Mouse (Mus musculus) liver, embryonic 14.5 days (tissue): ENCODE measurements around the gene Sec14l1.

Source experiments
- CTCF ChIP-seq: IDR thresholded peaks from 2 replicates; pipeline ENCODE4 v1.5.1; 2016; ENCODE audit warnings: antibody characterized with exemption, low read depth, control low read depth
- EP300 ChIP-seq: IDR thresholded peaks from 2 replicates; pipeline ENCODE4 v1.6.1; 2016; ENCODE audit warnings: antibody characterized with exemption, low read depth

- TF ChIP-seq CTCF, result no peak
- no peak for TF ChIP-seq EP300
These were observed 21.9 kb downstream of the Sec14l1 start for GRCm38 (mm10) chr11:117136880-117137279.
